Mouse (Mus musculus): ENCODE results near the gene Plekhg6.

Gene Plekhg6

DNA sequence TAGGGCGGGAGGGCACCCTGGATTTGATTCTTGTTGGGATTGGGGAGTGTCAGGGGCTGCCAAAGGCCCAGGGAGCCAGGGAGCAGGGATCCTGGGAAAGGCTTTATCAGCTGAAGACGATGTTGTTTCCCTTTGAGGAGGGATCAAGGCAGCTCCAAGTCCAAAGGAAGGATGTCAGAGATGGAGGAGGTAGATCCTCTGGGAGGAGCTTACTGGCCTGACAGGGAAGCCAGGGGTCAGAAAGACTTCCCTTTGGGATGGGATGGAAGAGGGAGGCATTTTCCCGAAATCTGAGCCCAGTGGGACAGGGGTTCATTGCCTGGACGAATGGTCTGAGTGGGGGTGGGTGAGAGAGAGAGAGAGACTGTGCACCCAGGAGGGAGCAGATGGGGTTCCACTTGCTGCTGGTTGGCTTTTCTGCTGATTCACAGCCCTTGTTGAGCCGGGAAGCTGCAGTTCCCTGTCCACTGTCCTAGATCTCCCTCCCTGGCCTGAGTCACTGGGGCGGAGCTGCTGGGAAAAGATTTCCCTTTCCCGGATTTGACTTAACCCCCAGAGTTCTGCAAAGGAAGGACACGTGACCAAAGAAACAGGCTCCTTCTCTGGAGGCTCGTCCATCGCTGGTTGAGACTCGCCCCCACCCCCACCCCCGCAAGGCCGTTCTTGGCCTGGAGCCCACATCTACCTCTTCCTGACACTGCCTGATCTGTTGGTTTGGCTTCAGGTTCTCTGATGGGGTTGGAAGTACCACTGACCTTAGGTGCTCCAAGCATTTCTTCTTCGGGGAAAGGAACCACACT lies 26.0 kb downstream of the Plekhg6 start:
- DNase-seq (ENCODE audit: extremely low spot score, low spot score), result no peak

DNA sequence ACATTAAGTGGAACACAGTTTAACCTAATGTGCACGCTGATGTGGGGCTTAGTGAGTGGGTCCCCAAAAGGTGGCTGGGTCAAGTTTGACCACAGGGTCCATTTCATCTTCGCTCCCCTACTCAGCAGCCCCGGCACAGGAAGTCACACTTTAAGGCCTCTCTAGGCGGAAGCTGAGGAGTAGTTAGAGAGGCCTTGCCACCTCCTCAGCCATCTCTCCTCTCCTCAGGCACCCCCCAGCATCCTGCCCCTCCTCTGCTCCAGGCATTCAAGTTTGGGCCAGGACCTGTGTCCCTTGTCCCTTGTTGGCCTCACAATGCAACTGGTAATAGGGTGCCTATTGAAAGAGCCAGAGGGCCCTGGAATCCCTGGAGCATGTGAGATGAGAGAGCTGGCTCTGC lies 26.9 kb downstream of the Plekhg6 start:
- DNase-seq (ENCODE audit: extremely low spot score, low spot score), result no peak

DNA sequence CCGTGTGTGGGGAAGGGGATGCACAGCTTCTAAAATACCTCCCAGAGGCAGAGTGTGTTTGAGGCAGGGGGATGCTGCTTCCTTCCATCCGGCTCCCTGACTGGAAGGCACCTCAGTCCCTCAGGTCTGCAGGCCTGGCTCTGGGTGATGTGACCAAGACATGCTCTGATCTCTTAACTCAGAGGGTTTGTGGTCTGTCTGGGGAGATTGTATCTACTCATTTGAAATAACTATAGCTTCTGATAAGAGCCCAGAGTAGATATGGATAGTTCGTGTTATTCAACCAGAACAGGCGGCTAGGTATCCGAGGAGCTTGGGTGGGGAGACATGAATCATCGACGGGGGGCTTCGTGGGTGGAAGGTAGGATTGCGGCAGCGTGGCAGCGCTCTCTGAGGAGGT lies 27.4 kb downstream of the Plekhg6 start:
- DNase-seq (ENCODE audit: extremely low spot score, low spot score), result no peak

DNA sequence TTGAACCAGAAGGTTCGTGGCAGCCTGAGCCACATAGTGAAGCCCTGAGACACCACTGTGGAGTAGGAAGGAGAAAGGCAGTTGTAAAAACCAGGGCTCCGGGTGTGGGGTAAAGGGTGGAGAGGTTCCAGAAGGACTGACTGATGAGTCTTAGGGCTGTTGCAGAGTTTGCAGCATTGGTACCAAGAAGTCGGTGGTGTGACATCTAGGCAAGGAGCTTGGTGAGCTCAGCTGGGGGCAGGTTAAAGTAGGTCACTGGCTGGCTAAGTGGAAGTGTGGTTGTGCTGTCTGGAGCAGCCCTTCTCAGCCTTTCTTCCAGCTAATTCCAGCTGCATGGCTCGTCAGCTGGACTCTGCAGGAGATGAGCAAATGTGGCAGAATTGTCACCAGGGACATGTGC lies 27.8 kb downstream of the Plekhg6 start:
- no peak for DNase-seq (ENCODE audit: extremely low spot score, low spot score)

GRCm38 (mm10) chr6:125352046-125352384 lies 28.6 kb downstream of the Plekhg6 start:
- DNase-seq (ENCODE audit: extremely low spot score, low spot score), result no peak

- no peak for DNase-seq (ENCODE audit: extremely low spot score, low spot score)
These were observed 29.1 kb downstream of the Plekhg6 start for GRCm38 (mm10) chr6:125351368-125352045.

DNA sequence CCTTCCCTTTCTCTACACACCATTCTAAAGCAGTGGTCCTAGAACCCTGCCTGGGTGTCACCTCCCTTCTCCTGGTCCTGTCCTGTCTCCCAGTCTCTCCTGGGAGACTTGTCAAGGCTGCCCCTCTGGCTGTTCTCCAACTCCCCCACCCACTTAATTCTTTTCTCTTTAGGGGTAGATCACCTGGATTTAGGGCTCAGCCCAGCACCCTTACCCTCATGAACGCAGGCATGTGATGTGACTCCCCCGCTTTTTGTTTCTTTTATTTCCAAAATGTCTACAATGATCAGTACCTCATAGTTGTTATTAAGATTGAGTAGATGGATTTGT lies 29.6 kb downstream of the Plekhg6 start:
- DNase-seq (ENCODE audit: extremely low spot score, low spot score), result no peak

GRCm38 (mm10) chr6:125350231-125350994 lies 30.2 kb downstream of the Plekhg6 start:
- DNase-seq (ENCODE audit: extremely low spot score, low spot score), result no peak

DNA sequence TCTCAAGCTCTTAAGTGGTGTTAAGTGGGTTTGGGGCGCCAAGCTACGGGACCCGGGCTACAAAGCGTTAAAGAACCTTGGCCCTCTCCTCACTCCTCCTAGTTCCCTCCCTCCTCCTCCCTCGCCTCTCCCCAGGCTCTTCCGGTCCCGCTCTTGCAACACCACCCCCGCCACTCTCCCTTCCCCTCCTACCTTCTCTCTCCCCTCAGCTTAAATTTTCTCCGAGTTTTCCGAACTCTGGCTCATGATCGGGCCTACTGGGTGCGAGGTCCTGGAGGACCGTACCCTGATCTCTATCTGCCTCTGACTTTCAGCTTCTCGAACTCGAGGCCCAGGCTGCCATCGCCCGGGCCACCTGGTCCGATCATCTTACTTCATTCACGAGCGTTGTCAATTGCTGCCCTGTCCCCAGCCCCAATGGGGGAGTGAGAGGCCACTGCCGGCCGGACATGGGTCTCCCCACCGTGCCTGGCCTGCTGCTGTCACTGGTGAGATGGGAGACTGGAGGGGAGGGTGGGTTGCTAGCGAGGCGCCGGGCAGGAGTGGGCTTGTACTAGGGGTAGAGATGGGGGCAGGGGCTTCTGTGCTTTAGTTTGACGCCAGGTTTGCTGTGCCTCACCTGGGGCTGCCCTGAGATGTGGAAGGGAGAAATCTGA lies 30.9 kb downstream of the Plekhg6 start:
- peak; percentile 65 for DNase-seq (ENCODE audit: extremely low spot score, low spot score)

DNA sequence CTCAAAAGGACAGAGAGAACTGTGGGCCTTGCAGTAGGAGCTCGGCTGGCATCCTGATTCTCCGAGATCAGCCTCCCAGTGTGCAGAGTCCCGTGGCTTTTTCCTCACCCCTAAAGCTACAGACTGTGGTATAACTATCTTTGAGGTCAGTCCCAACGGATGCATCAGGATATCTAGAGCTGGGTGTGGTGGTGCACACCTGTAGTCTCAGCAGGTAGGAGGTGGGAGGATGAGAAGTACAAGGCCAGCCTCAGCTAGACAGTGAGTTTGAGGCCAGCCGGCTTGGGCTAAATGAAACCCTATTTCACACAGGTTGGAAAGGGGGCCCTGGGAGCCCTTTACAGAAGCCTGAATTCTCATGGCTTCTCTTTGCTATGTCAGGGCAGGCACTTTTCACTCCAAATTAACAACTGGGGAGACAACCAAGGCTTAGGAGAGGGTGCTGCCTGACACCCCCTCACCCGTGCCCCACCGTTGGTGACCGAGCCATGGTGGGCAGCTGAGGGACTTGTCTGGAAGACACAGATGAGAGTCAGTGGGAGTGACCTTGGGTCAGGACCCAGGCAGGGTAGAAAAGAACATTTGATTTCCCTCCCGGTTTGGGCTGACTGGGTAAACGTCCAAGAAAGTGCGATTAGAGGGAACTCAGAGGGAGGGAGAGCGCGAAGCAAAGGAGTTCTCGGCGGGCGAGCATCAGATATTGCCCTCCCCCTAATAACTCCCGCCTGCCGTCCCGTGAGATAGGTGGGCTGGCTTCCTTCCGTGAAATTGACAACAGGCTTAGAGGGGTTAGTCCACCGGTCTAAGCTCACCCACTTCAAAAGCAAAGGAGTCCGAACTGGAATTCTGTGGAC lies 31.6 kb downstream of the Plekhg6 start, which contains the start of gene Tnfrsf1a:
Tnfrsf1a (plus strand) TSS at position 642 of the 854 bp plus-strand sequence.
- peak; percentile 41 for DNase-seq (ENCODE audit: extremely low spot score, low spot score)

DNA sequence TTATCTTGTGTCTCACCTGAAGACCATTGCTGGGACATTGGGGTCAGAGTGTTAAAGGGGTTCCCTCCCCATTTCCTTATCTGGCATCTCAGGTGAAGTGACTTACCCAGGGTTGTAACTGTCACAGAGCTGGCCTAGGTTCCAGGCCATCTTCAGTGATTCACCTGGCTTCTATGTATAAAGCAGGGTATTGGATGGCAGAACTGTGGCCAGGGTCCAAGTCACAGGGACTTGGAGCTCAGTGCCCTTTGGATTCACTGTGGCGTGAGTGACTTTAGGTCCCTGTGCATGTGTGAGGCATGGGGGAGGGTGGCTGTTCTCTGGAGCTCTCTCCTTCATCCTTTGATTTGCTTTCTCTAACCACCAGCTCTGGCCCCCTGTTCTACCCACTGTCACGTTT lies 34.6 kb downstream of the Plekhg6 start:
- DNase-seq (ENCODE audit: extremely low spot score, low spot score), result no peak

GRCm38 (mm10) chr6:125345625-125346024 lies 35.0 kb downstream of the Plekhg6 start:
- DNase-seq (ENCODE audit: extremely low spot score, low spot score), result no peak

GRCm38 (mm10) chr6:125344866-125345265 lies 35.7 kb downstream of the Plekhg6 start:
- no peak for DNase-seq (ENCODE audit: extremely low spot score, low spot score)

DNA sequence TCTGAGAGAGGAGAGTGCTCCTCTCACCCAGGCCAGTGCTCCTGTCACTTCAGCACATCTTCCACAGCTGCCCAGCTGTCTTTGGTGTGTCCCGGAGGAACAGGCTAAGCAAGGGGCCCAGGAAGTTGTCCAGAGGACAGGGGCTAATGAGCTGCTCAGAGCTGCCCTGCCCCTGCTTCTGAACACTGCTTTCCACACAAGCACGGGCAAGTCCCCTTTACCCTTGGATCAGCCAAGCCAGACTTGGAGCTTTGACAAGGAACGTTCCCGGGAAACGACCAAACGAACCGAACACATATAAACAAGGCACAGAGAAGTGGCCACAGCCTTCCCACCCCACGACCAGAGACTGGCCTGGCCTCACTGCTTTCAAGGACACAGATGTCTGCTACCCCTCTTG lies 36.5 kb downstream of the Plekhg6 start:
- no peak for DNase-seq (ENCODE audit: extremely low spot score, low spot score)

GRCm38 (mm10) chr6:125342198-125342597 lies 38.4 kb downstream of the Plekhg6 start:
- DNase-seq (ENCODE audit: extremely low spot score, low spot score), result no peak

DNA sequence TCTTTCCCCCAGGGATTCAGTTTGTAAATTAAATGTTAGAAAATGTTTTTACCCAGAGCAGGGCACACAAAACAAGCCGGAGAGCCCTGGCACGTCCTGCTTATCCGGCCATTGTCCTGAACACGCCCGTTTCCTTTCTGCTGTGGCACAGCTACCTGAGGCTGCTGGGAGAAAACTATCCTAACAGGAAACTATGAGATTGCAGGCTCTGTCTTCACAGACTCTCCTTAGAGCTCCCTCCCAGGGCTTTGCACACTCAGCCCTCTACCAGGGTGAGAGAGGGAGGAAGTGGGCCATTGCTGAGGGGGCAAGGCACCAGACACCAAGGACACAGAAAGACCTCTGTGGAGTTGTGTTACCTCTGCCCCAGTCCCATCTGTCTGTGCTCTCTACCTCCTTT lies 40.3 kb downstream of the Plekhg6 start:
- no peak for DNase-seq (ENCODE audit: extremely low spot score, low spot score)

- DNase-seq (ENCODE audit: extremely low spot score, low spot score), result no peak
These were observed 41.6 kb downstream of the Plekhg6 start for GRCm38 (mm10) chr6:125338791-125339660.

GRCm38 (mm10) chr6:125334356-125334755 lies 46.2 kb downstream of the Plekhg6 start:
- DNase-seq (ENCODE audit: extremely low spot score, low spot score), result no peak

DNA sequence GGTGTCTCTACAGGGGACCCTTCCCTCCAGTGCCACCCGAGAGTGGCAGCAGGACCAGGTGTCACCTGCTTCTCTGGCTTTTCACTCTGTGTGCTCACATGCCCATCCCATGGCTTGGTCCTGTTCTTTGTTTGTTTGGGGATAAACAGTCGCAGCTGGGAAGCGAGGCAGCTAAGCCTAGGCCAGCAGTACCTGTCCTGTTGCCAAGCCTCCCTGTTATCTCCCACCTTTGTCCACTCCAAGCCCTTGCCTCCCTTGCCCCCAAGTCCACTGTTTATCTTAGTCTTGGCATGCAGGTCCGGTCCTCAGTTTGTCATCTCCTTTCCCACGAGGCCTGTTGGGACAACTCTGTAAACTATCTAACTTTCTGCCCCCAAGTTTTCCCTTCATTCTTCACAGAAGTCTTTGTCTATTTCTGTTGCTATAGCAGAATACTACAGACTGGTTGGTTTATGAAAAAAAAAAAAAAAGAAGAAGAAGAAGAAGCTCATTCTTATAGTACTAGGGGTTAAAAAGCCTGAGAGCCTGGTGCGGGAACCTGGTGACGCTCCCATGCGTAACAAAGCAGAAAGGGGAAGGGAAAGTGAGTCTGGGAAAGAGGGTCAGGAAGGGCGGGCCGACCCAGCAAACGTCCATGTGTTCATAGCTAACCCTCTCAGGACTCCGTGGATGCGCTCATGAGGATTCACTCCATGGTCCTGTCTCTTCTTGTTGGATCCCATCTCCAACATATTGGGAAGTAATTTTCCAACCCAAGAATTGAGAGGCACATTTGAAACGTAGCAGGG lies 47.3 kb downstream of the Plekhg6 start:
- DNase-seq (ENCODE audit: extremely low spot score, low spot score), result no peak
